Mouse (Mus musculus): ENCODE measurements around the gene Daxx.

DNA sequence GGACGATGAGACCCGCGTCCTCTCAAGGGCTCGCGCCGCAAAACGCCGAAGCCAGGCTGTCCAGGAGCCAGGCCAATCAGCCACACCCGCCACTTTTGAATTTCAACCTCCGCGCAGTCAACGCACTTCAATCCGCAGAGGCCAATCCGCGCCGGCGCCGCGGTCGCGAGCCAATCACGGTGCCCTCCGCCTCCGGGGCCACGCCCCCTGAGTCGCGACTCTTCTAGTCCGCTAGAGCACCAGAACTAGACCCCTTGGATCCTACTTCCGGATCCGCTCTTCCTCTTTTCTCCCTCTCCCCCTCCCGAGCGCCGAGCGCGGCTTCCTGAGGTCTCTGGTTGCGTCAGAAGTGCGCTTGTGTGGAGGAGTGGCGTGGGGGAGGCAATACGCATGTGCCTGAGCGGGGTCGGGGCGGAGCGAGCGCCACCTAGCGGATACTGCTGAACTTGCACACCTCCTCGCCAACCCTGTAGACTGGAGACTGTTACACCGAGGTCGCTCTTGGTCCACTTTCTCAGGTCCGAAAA, 18.6 kb upstream of the Daxx start, which contains the start of gene Kifc1:
- TF ChIP-seq POLR2A (IDR thresholded peaks at IDR 0.05; ENCODE audit: borderline replicate concordance, extremely low read depth, insufficient read depth, insufficient read length, poor library complexity, severe bottlenecking) (0 out of 2 replicates have a peak, but pooled peaks have one; percentile 9), CTCF (IDR thresholded peaks at IDR 0.05; ENCODE audit: borderline replicate concordance, extremely low read depth, insufficient read depth, insufficient read length) (peak; percentile 100)

Data from brain, embryonic 14.5 days (tissue).